11 mouse cellular contexts compared by ENCODE assay signal in genomic region chr12:16568936-16569650, GRCm38 (mm10). TPM values are rescaled to one million over a fixed set of nuclear protein-coding genes. Genes with fewer than 3 reads are reported as not detected.
DNase-seq lines count a peak whose midpoint lies in the region; ATAC-seq and TF ChIP-seq lines count a peak whose summit lies in the region.
"Had no signal": no experiment of that assay in that cellular context is flagged by ENCODE, and none has a peak within 500 bp of the region (broad histone marks: within the 10 kb centered on the region; RNA-seq: fewer than 3 reads in every experiment).

No protein-coding gene starts in this region.

- no peak overlapping the region for H3K4me3 ChIP-seq in embryonic facial prominence, embryonic 14.5 days (ENCODE audit: low read depth, low read length)
- H3K4me3 ChIP-seq in embryonic facial prominence, embryonic 10.5 days = no peak overlapping the region
- H3K4me3 ChIP-seq in lung, adult 2 months (replicated peaks; ENCODE audit: extremely low read depth, low read depth, low read length) = no peak overlapping the region
- H3K4me3 ChIP-seq in hindbrain, embryonic 16.5 days (ENCODE audit: low read length) = no peak overlapping the region
- H3K4me3 ChIP-seq: embryonic facial prominence, embryonic 15.5 days had no signal

- 0 out of 2 replicates have a peak, but pooled peaks have one; percentile 31 for ATAC-seq in embryonic facial prominence, embryonic 14.5 days (ENCODE audit: low read depth)
- ATAC-seq in hindbrain, embryonic 16.5 days = peak; percentile 58

- TF ChIP-seq CTCF in lung, adult 2 months (IDR thresholded peaks at IDR 0.05; ENCODE audit: insufficient read depth, low read length) = no peak

- no peaks in the 10 kb centered on the region for H3K4me1 ChIP-seq in embryonic facial prominence, embryonic 14.5 days (ENCODE audit: control insufficient read depth, insufficient read depth, low read length)
- no peaks in the 10 kb centered on the region for H3K4me1 ChIP-seq in embryonic facial prominence, embryonic 10.5 days
- 0 out of 2 replicates have a peak, but pooled peaks cover 7% of the 10 kb centered on the region for H3K4me1 ChIP-seq in lung, adult 2 months (ENCODE audit: control insufficient read depth, insufficient read depth, low read length)
- no peaks in the 10 kb centered on the region for H3K4me1 ChIP-seq in hindbrain, embryonic 16.5 days (ENCODE audit: control insufficient read depth, insufficient read depth, low read depth, low read length)
- H3K4me1 ChIP-seq: embryonic facial prominence, embryonic 15.5 days had no signal

- 0 out of 2 replicates have a peak overlapping the region, but pooled peaks have one; percentile 9 for H3K9ac ChIP-seq in embryonic facial prominence, embryonic 14.5 days (ENCODE audit: low read depth, low read length)
- H3K9ac ChIP-seq in hindbrain, embryonic 16.5 days (ENCODE audit: low read depth, low read length) = no peak overlapping the region
- H3K9ac ChIP-seq: embryonic facial prominence, embryonic 15.5 days; liver, embryonic 14.5 days had no signal

- no peak for DNase-seq in embryonic facial prominence, embryonic 14.5 days (ENCODE audit: low spot score)
- no peak for DNase-seq in embryonic facial prominence, embryonic 10.5 days (ENCODE audit: low spot score)
- peak; percentile 16 for DNase-seq in lung, adult 2 months
- no peak for DNase-seq in lung, postnatal 4 days
- peak; percentile 29 for DNase-seq in splenic B cell, adult 2 months (ENCODE audit: low read depth, low spot score)
- DNase-seq in layer of hippocampus, adult 8-10 months (ENCODE audit: low spot score in 2 of 2) = no peak
- no peak for DNase-seq in testis, postnatal 10 days (ENCODE audit: low spot score)

- peaks cover 45% of the 10 kb centered on the region for H3K36me3 ChIP-seq in embryonic facial prominence, embryonic 14.5 days (ENCODE audit: control insufficient read depth, insufficient read depth, low read length)
- peaks cover 60% of the 10 kb centered on the region for H3K36me3 ChIP-seq in embryonic facial prominence, embryonic 10.5 days (replicated peaks)
- H3K36me3 ChIP-seq in hindbrain, embryonic 16.5 days (ENCODE audit: control insufficient read depth, insufficient read depth, low read length) = peaks cover 25% of the 10 kb centered on the region
- no peaks in the 10 kb centered on the region; the same call in 1 of the 2 replicates for H3K36me3 ChIP-seq in splenic B cell, adult 2 months (ENCODE audit: control insufficient read depth, insufficient read depth, low read length, poor library complexity, severe bottlenecking)

- no peak for TF ChIP-seq POLR2A in lung, adult 2 months (IDR thresholded peaks at IDR 0.05; ENCODE audit: borderline replicate concordance, extremely low read depth, low read depth, low read length)

- 78% methylated on average over 11 of the region's 11 CpGs for WGBS in embryonic facial prominence, embryonic 14.5 days
- 78% methylated on average over 11 of the region's 11 CpGs for WGBS in embryonic facial prominence, embryonic 10.5 days
- 25% methylated on average over 11 of the region's 11 CpGs for WGBS in lung, adult 2 months
- 64% methylated on average over 11 of the region's 11 CpGs for WGBS in hindbrain, embryonic 16.5 days

- no peaks in the 10 kb centered on the region for H3K27me3 ChIP-seq in embryonic facial prominence, embryonic 14.5 days (replicated peaks; ENCODE audit: control insufficient read depth, insufficient read depth, low read length)
- H3K27me3 ChIP-seq in embryonic facial prominence, embryonic 10.5 days (replicated peaks; ENCODE audit: low read depth, poor library complexity, severe bottlenecking) = no peaks in the 10 kb centered on the region
- H3K27me3 ChIP-seq in hindbrain, embryonic 16.5 days (replicated peaks; ENCODE audit: control insufficient read depth, insufficient read depth, low read length) = no peaks in the 10 kb centered on the region
- no peaks in the 10 kb centered on the region for H3K27me3 ChIP-seq in splenic B cell, adult 2 months (ENCODE audit: control insufficient read depth, insufficient read depth, low read length, poor library complexity, severe bottlenecking)
- H3K27me3 ChIP-seq: embryonic facial prominence, embryonic 15.5 days had no signal

- no peaks in the 10 kb centered on the region for H3K9me3 ChIP-seq in embryonic facial prominence, embryonic 14.5 days (ENCODE audit: control insufficient read depth, low read length)
- H3K9me3 ChIP-seq in embryonic facial prominence, embryonic 10.5 days = no peaks in the 10 kb centered on the region
- no peaks in the 10 kb centered on the region for H3K9me3 ChIP-seq in hindbrain, embryonic 16.5 days (ENCODE audit: control insufficient read depth, low read length)
- H3K9me3 ChIP-seq: embryonic facial prominence, embryonic 15.5 days had no signal

- H3K4me2 ChIP-seq in embryonic facial prominence, embryonic 14.5 days (ENCODE audit: low read depth, low read length) = no peak overlapping the region
- H3K4me2 ChIP-seq in hindbrain, embryonic 16.5 days (ENCODE audit: low read length) = no peak overlapping the region
- H3K4me2 ChIP-seq: embryonic facial prominence, embryonic 15.5 days had no signal

- H3K27ac ChIP-seq in embryonic facial prominence, embryonic 14.5 days (replicated peaks; ENCODE audit: low read depth, low read length) = no peak overlapping the region
- H3K27ac ChIP-seq in embryonic facial prominence, embryonic 10.5 days (replicated peaks) = no peak overlapping the region
- H3K27ac ChIP-seq in hindbrain, embryonic 16.5 days (ENCODE audit: low read depth, low read length) = peak overlapping the region; percentile 19; the same call in 1 of the 2 replicates
- H3K27ac ChIP-seq: embryonic facial prominence, embryonic 15.5 days; kidney, postnatal 0 days; liver, embryonic 14.5 days had no signal

RNA-seq across cellular contexts. Expression of gene Lpin1, which starts 41.7 kb away (rescaled TPM):
- polyA plus RNA-seq in embryonic facial prominence, embryonic 14.5 days (2014; fragmentation: Nextera tagmentation; extraction: Ambion mirVana) = 7.1 and 7.5 TPM in 2 replicates
- polyA plus RNA-seq in embryonic facial prominence, embryonic 10.5 days (2016; fragmentation: Nextera tagmentation; extraction: Ambion mirVana) = 6.2 and 6.7 TPM in 2 replicates
- polyA plus RNA-seq in lung, adult 2 months (2012; rRNA removed) = 23.7 and 29.1 TPM in 2 replicates
- polyA plus RNA-seq in hindbrain, embryonic 16.5 days (2015; fragmentation: Nextera tagmentation; extraction: Ambion mirVana) = 14.8 and 18.0 TPM in 2 replicates
- total RNA-seq in layer of hippocampus, adult 8-10 months (2022) = 10 to 100 TPM; 28.8 to 33.0 (median 30.9) TPM

Comparison
In these comparisons a context has a peak if more than half of its experiments do, and no peak if none do; other contexts are left out.
1. DNase-seq: peak in lung, adult 2 months (single experiment) and splenic B cell, adult 2 months (single experiment); none in embryonic facial prominence, embryonic 14.5 days (single experiment), embryonic facial prominence, embryonic 10.5 days (single experiment), lung, postnatal 4 days (0 of 2), layer of hippocampus, adult 8-10 months (0 of 2) and testis, postnatal 10 days (single experiment).